Mouse (Mus musculus): ENCODE measurements at regions not wholly inside any gene's neighbourhood (a gene's known extent, or its start where the extent isn't known, plus 50 kb on each side); places are given as distances from the start of the nearest gene placed in this dataset.

DNA sequence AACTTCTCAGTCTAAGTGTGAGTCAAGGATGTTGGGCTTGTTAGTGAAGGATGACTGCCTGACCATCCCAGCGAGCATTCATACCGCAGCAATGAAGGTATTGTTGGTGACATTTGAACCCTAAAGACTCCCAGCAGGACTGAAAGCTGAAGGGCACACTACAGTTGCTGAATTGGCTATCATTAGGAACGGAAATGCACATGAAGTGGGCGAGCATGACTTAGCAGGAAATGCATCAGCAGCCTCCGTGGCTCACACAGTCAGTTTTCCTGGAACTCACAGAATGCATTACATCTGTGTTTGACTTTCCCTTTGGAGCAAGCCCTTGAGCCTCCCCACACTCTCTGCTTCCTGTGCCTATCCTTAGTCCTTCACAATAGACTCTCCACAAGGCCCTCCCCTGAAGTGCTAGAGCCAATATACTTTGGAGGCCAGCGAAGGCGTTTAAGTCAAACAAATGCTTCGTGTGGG is 63.9 kb downstream of the Tmco5 start:
- DNase-seq (ENCODE audit: low read depth, low spot score) = no peak

- DNase-seq (ENCODE audit: low read depth, low spot score) = no peak
Observed at GRCm38 (mm10) chr2:116948538-116948937, 70.0 kb downstream of the Tmco5 start.

DNA sequence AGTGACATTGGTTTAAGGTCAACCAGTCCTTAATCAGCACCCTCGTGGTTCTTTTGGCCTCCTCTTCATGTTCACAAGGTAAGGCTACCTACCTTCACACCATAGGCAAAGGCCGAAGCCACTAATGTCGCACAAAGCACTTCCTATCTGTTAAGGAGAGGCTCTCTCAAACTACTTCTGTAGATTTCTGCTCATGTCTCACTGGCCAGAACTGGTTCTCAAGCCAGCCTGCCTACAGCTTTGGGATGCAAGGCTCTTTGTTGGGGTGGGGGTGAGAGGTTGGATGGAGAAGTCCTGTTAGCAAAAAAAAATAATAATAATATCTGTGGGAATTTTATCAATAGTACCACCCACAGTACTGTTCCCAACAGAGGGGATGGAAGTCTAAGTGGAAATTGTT is 71.2 kb downstream of the Tmco5 start:
- no peak for DNase-seq (ENCODE audit: low read depth, low spot score)

DNA sequence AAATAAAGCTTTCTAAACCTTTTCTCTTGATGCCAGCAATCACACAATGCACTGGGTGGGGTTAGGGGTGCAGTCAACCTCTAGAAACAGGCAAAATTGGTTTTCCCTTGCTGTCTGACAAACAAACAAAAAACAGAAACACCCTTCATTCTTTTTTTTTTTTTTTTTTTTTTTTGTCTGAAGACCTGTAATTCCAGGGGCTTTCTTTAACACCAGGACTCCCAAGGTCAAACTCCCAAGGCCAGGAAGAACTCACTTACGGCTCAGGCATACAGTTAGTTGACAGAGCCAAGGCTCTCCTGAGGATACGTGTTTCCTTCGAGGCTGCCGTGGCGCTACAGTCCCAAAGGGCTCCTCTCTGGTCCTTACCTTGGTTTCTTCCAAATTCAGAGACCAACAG is 71.7 kb downstream of the Tmco5 start:
- no peak for DNase-seq (ENCODE audit: low read depth, low spot score)

- no peak for DNase-seq (ENCODE audit: low read depth, low spot score)
Observed at GRCm38 (mm10) chr2:116951481-116951880, 73.0 kb downstream of the Tmco5 start.

- no peak for DNase-seq (ENCODE audit: low read depth, low spot score)
Observed at GRCm38 (mm10) chr2:116954280-116954679, 75.8 kb downstream of the Tmco5 start.

DNA sequence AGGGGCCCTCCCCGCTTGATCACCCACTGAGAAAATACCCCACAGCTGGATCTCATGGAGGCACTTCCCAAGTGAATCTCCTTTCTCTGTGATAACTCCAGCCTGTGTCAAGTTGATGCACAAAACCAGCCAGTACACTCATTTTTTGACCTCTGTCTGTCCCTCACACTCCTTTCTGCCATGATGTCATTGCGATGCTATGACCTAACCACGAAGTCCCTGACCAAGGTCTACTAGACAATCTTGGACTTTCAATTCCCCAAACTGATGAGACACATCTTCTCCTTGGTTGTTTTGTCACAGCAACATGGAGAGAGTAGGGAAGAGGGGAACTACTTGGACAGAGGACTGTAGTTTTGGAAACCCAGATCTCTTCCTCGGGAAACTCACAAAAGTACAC is 76.4 kb downstream of the Tmco5 start:
- DNase-seq (ENCODE audit: low read depth, low spot score) = no peak

GRCm38 (mm10) chr2:116963116-116963873 is 84.8 kb downstream of the Tmco5 start:
- no peak for DNase-seq (ENCODE audit: low read depth, low spot score)

DNA sequence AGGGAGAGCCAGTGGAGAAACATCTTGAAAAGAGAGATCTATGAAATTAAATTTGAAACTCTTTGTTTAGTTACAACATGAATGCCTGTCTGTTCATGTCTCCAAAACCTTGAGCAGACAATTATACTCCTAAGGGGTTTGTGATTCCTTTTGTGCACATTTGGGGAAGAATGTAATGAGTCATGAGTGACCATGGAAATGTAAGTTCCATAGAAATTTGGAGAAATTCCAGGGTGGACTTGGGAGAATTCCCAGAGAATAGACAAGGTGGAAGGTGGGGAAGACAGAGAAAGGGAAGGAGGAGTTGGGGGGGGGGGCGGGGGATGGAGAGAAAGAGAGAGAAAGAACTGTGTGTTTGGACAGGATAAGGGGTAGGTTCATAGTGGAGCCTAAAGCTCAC is 87.8 kb downstream of the Tmco5 start:
- no peak for DNase-seq (ENCODE audit: low read depth, low spot score)

DNA sequence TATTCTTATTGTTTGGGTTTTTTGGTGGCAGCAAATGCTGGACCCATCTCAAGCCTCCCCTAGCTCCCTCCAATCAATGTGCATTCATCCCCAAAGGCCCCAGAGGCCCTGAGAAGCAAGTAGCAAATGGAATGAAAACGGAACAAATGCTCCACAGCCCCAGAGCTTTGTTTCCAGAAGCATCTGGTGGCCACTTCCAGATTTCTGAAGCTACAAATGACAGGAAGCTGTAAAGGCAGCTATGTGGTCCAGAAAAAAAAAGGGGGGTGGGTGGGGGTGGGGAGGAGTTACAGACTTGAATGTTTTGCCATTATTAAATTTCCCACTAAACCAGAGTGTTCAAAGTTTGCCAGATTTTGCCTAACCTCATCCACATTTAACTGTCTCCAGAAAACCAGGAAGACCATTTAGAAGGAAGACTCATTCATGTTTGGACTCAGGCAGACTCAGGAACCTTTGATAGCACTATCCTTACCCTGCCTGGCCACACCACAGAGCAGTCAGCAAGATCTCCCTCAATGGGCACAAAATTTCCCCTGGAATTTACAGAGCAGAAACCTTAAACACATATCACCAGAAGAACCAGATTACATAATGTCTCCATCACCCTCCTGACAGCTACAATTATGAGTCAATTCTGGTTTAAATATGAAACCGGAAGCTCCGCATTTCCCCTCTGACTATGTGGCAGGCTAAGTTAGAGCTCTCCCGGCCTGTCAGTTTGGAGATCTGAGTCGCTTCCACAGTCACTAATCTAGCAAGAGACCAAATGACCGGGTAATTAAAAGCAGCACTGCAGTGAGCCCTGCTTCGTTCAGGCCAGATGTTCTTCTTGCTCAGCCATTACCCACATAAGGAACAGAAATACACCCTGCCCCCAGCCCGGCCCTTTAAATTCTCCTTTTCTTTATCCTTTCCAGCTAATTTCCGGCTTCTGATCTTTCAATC is 93.4 kb downstream of the Tmco5 start:
- DNase-seq (ENCODE audit: low read depth, low spot score) = no peak

DNA sequence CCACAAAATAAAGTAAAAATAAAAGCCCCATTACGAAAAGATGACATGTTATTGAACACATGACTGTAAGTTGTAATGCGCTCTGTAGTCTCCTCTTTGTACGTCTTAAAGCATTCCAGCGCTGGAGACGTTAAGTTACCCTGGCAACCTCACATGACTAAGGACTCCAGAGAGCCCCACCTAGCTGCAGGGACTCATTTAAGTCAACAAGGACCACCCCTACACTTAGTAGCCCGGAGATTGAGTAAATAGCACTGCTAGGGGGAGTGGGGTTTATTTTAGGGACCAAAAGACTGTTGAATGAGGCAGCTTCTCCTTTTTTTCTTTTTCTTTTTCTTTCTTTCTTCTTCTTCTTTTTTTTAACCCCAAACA is 94.1 kb downstream of the Tmco5 start:
- no peak for DNase-seq (ENCODE audit: low read depth, low spot score)

- DNase-seq (ENCODE audit: low read depth, low spot score) = no peak
Observed at GRCm38 (mm10) chr2:116973441-116973840, 95.0 kb downstream of the Tmco5 start.

GRCm38 (mm10) chr2:116974152-116974551 is 95.7 kb downstream of the Tmco5 start:
- no peak for DNase-seq (ENCODE audit: low read depth, low spot score)

GRCm38 (mm10) chr2:116974569-116975060 is 96.1 kb downstream of the Tmco5 start:
- no peak for DNase-seq (ENCODE audit: low read depth, low spot score)

GRCm38 (mm10) chr2:116975091-116975600 is 96.7 kb downstream of the Tmco5 start:
- DNase-seq (ENCODE audit: low read depth, low spot score) = no peak

DNA sequence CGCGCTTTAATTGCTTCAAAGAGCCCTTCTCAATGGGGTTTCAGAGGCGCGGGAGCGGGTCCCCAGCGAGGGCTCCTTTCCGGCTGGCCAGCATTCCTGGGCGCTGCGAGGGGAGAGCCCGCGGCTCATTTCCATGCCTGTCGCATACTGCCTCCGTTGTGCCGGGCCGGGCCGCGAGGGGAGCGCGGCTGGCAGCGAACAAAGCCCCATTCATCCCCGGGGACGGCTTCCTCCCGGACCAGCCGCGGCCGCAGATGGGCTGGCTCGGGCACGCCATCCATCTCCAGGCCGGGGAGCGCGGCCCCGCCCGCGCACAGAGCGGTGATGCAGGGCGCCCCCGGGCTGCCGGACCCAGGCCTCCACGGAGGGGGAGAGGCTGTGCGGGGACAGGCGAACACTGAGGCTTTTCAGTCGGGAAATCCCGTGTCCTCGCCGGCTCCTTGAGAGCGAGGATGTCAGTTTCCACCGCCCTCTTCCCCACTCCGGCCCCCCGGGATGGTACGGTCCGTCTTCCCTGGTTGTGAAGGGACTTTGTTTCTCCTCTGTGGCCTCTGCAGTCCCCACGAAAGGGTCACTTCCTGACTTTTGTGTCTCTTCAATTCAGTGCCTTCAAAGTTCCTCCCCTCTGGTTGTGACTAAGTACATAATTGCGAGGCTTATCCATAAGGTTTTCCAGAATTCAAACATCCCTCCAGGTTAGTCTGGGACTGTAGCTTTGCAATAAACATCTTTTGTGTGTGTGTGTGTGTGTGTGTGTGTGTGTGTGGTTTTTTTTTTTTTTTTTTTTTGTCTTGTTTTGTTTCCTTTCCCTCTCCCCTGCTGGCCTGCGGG is 97.3 kb downstream of the Tmco5 start:
- DNase-seq (ENCODE audit: low read depth, low spot score) = peak; percentile 79

GRCm38 (mm10) chr2:116976432-116976750 is 97.9 kb downstream of the Tmco5 start:
- DNase-seq (ENCODE audit: low read depth, low spot score) = no peak

- DNase-seq (ENCODE audit: low read depth, low spot score) = no peak
Observed at GRCm38 (mm10) chr2:116976951-116977503, 98.5 kb downstream of the Tmco5 start.

- DNase-seq (ENCODE audit: low read depth, low spot score) = no peak
Observed at GRCm38 (mm10) chr2:116977771-116978600, 99.5 kb downstream of the Tmco5 start.

DNA sequence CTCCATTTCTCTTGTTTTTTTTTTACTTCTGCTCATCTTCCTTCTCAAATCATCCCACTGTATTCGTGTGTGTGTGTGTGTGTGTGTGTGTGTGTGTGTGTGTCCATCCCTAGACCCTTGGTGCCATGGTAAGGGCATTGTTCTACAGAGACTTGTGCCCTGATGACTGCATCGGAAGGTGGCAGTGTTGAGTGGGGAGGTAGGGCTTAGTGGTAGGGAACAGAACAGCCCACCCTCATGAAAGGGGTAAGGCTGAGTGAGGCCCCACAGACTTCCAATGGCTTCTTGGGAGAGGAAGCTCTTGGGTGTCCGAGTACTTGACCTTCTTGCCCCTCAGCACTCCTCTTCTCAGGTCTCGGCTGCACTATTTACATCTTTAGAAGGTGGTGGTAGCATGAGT is 100.3 kb downstream of the Tmco5 start:
- no peak for DNase-seq (ENCODE audit: low read depth, low spot score)
